Mouse (Mus musculus): Measurements from ENCODE around the gene Matn4.

GRCm38 (mm10) chr2:164352697-164353096 is 52.3 kb downstream of the Matn4 start:
- TF ChIP-seq CTCF (IDR thresholded peaks at IDR 0.05; ENCODE audit: borderline replicate concordance, extremely low read depth, insufficient read depth, insufficient read length), result no peak
- TF ChIP-seq POLR2A (IDR thresholded peaks at IDR 0.05; ENCODE audit: borderline replicate concordance, extremely low read depth, insufficient read depth, insufficient read length, poor library complexity, severe bottlenecking), result no peak

Data from brain, embryonic 14.5 days (tissue).